Mouse (Mus musculus): Measurements from ENCODE around the gene Kif1c. TPM values are rescaled to one million over a fixed set of nuclear protein-coding genes. Genes with fewer than 3 reads are reported as not detected.

The Kif1c gene
- polyA plus RNA-seq, 1 experiment from 2014 or later = 4.5 TPM

DNA sequence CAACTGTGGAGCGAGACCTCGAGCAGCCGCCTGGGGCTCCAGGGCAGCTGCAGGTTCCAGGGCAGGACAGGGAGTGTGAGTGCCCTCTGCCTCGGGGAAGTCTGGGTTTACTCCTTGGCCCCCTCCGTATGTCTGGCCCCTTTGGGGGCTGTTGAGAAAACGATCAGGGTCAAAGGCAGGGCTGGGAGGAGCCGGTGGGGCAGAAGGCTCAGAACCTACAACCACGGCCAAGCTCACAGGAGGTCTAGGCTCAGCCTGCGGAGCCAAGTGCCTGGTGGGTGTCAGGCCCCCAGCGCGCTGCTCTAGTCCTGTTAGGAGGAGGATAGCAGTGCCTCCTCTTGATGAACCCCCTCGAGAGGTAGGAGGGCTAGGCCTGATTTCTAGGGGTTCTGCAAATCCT, 19.2 kb upstream of the Kif1c start:
- H3K9me3 ChIP-seq (replicated peaks) = no peaks in the 10 kb centered on the region
- H3K27me3 ChIP-seq (replicated peaks) = no peaks in the 10 kb centered on the region
- peaks cover 12% of the 10 kb centered on the region for H3K4me1 ChIP-seq (replicated peaks)
- no peak overlapping the region for H3K9ac ChIP-seq
- peaks cover 78% of the 10 kb centered on the region for H3K36me3 ChIP-seq
- no peak for ATAC-seq (ENCODE audit: insufficient number of reproducible peaks, low FRiP score)
- WGBS = 63% methylated on average over 12 of the region's 12 CpGs
- H3K4me2 ChIP-seq = no peak overlapping the region
- H3K27ac ChIP-seq (ENCODE audit: poor library complexity, severe bottlenecking) = no peak overlapping the region
- no peak overlapping the region for H3K4me3 ChIP-seq

DNA sequence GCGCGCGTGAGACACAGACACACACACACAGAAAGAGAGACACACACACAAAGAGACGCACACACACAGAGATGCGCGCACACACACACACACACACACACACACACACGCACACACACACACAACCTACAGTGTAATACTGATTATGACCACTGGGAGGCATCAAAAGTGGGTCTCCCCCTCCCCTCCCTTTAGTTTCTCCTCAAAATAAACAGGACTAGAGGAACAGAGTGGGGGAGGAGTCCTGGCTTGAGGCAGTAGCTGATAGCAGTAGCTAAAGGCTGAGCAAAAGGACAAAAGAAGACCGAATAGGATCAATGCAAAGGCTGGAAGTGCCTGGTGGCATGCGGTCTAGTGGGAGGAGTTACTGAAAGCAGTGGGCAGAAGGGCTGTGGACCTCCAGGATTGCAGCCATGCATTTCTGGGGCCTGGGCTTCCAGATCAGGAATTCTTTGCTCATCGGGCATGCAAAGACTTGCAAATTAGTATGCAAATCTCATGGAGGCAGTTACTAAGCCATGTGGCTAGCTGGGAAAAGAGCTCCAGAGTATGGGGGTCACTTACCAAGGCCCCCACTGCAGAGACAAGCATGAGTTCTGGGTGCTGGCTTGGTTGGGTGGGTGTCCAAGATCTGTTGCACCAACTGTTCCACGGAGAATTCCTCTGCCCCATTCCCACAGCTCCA, 18.3 kb upstream of the Kif1c start:
- peaks cover 71% of the 10 kb centered on the region for H3K36me3 ChIP-seq
- H3K9ac ChIP-seq = peak overlapping the region; percentile 28; the same call in 1 of the 2 replicates
- H3K4me2 ChIP-seq = peak overlapping the region; percentile 23; the same call in 1 of the 2 replicates
- peaks cover 15% of the 10 kb centered on the region for H3K4me1 ChIP-seq (replicated peaks)
- H3K4me3 ChIP-seq = no peak overlapping the region
- 0 out of 2 replicates have a peak, but pooled peaks have one; percentile 39 for ATAC-seq (ENCODE audit: insufficient number of reproducible peaks, low FRiP score)
- H3K9me3 ChIP-seq (replicated peaks) = no peaks in the 10 kb centered on the region
- H3K27ac ChIP-seq (ENCODE audit: poor library complexity, severe bottlenecking) = no peak overlapping the region
- H3K27me3 ChIP-seq (replicated peaks) = no peaks in the 10 kb centered on the region
- WGBS = 18% methylated on average over 11 of the region's 11 CpGs

DNA sequence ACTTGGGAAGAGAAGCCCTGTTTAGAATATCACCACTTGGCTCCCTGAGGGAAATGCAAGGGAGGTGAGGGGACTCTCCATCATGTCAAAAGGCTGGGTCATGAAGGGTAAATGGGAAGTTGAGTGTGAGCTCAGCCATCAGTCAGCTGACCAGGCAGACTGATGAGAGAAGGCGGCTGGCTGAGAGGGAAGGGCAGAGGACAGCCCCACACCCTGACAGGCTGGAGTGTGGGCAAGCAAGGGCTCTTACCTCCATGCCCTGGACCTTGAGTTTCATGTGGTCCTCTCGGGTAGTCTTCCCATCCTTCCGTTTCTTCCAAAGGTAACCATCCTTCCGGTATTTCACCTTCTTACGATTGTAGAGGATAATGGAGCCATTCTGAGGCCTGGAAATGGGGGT, 16.7 kb upstream of the Kif1c start:
- ATAC-seq (ENCODE audit: insufficient number of reproducible peaks, low FRiP score) = no peak
- Histone ChIP-seq H3K27ac (ENCODE audit: poor library complexity, severe bottlenecking) (no peak overlapping the region), H3K4me3 (no peak overlapping the region), H3K9ac (no peak overlapping the region), H3K27me3 (replicated peaks) (no peaks in the 10 kb centered on the region), H3K9me3 (replicated peaks) (no peaks in the 10 kb centered on the region), H3K4me1 (replicated peaks) (peaks cover 24% of the 10 kb centered on the region), H3K36me3 (peaks cover 64% of the 10 kb centered on the region), H3K4me2 (no peak overlapping the region)
- WGBS = 83% methylated on average over 5 of the region's 5 CpGs

DNA sequence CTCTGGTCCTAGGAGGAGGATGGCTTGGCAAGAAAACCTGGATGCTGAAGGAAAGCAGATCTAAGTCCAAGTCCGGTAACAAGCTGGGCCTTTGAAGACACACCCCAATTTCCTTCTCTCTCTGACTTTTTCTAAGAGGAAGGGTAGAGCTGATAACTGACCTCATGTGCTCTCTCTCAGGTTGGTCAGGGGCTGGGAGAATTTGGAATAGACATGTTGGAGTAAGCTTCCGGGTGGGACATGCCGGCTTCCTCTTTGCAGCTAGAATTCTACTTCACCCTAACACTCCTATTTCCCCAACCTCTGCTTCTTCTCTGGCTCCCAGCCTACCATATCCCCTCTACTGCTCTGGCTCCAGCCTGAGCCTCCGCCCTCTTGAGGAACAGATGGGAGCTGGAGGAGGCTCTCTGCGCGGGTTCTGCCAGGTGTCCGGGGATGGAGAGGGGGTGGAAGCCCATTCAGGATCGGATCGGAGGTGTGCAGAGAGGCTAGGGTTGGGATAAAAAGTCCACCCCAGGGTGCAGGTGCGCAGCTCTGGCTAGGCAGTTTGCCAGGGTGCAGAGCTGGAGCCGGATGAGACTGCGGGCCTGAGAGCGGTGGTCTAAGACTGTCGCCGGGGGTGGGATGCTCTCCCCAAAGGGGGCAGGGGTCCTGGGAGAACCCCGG, 13.3 kb upstream of the Kif1c start:
- H3K4me2 ChIP-seq = peak overlapping the region; percentile 87
- peaks cover 30% of the 10 kb centered on the region for H3K4me1 ChIP-seq (replicated peaks)
- H3K36me3 ChIP-seq = peaks cover 36% of the 10 kb centered on the region
- 3% methylated on average over 16 of the region's 16 CpGs for WGBS
- peak overlapping the region; percentile 79 for H3K27ac ChIP-seq (ENCODE audit: poor library complexity, severe bottlenecking)
- peak; percentile 44 for ATAC-seq (ENCODE audit: insufficient number of reproducible peaks, low FRiP score)
- H3K4me3 ChIP-seq = peak overlapping the region; percentile 78
- H3K9me3 ChIP-seq (replicated peaks) = no peaks in the 10 kb centered on the region
- peak overlapping the region; percentile 90 for H3K9ac ChIP-seq
- no peaks in the 10 kb centered on the region for H3K27me3 ChIP-seq (replicated peaks)

DNA sequence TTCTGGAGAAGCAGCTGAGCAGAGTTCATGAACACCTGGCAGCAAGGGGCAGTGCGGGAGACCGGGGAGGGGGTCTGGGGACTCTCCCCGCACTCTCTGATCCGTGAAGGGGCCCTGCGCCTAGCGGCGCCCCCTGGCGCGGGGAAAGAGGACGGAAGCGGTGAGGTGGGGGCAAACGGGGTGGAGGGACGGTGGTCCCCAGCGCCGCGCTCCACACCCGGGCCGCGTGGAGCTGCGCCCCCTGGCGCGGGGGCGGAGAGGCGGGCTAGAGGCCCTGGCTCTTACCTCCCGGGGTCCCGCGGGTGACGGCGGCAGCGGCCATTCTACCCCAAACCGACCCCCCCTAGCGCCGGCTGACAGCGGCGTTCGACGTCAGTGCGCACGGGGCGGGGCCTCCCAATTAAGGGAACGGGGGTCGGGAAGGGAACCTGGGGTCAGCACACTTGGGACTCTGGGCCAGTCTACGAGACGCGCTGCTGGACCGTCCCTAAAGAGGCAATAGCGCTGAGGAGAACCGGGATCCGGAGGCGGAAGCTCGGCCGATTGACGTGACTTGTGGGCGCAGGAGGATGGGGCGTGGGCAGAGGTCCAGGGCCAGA, 12.6 kb upstream of the Kif1c start, which contains the start of gene Camta2:
Gene Camta2, minus strand, starts transcription at position 505 of the 599 bp plus-strand sequence.
- peak within 1 kb of the TSS; percentile 79 for H3K27ac ChIP-seq (ENCODE audit: poor library complexity, severe bottlenecking)
- H3K4me3 ChIP-seq = peak within 1 kb of the TSS; percentile 78
- peaks cover 29% of the 10 kb centered on the region for H3K36me3 ChIP-seq
- peak; percentile 84 for ATAC-seq (ENCODE audit: insufficient number of reproducible peaks, low FRiP score)
- peak within 1 kb of the TSS; percentile 90 for H3K9ac ChIP-seq
- no peaks in the 10 kb centered on the region for H3K27me3 ChIP-seq (replicated peaks)
- under 1% methylated on average over 55 of the region's 55 CpGs for WGBS
- peaks cover 25% of the 10 kb centered on the region for H3K4me1 ChIP-seq (replicated peaks)
- peak within 1 kb of the TSS; percentile 87 for H3K4me2 ChIP-seq
- no peaks in the 10 kb centered on the region for H3K9me3 ChIP-seq (replicated peaks)

DNA sequence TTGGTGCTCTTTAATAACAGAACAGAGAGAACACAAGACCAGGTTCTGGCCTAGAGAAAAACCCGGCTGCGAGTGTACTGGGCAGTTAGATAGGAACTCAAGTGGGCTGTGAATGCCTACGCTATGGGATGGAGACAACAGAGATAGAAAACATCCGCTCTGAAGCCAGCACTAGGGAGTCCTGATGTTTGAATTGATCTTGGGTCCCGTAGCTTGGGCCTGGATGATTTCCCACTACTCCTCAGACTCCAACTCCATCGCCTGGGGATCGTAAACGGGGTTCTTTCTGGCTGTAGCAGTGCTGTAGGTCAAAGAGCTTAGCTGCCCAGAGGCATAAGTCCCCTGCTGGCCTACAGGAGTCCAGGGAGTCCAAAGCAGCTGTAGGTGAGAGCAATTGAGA, 12.0 kb upstream of the Kif1c start:
- peak overlapping the region; percentile 78 for H3K4me3 ChIP-seq
- H3K4me2 ChIP-seq = peak overlapping the region; percentile 87
- no peaks in the 10 kb centered on the region for H3K27me3 ChIP-seq (replicated peaks)
- peak overlapping the region; percentile 79 for H3K27ac ChIP-seq (ENCODE audit: poor library complexity, severe bottlenecking)
- peak overlapping the region; percentile 90 for H3K9ac ChIP-seq
- peaks cover 25% of the 10 kb centered on the region for H3K4me1 ChIP-seq (replicated peaks)
- H3K36me3 ChIP-seq = peaks cover 23% of the 10 kb centered on the region
- no peaks in the 10 kb centered on the region for H3K9me3 ChIP-seq (replicated peaks)
- WGBS = 13% methylated on average over 8 of the region's 8 CpGs
- ATAC-seq (ENCODE audit: insufficient number of reproducible peaks, low FRiP score) = no peak

DNA sequence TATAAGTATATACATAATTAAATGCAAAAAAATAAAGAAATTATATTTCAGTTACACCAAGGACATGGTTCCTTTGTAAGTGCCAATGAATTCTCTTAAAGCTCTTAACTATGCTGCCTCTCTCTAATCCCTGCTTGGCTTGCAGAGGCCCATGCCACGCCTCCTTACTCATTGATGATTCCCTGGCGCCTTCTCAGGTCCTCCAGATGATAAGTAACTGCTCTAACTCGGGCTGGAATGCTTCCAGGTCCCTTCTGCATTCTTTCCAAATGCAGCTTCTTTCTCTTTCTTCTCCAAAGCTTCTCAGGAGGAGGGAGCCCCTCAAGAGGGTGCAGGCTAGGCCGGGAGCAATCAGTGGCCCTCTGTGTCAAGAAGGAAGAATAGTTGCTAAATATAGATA, 10.8 kb upstream of the Kif1c start:
- Histone ChIP-seq H3K4me3 (no peak overlapping the region), H3K4me2 (no peak overlapping the region), H3K9me3 (replicated peaks) (no peaks in the 10 kb centered on the region), H3K9ac (no peak overlapping the region), H3K36me3 (peaks cover 12% of the 10 kb centered on the region), H3K27me3 (replicated peaks) (no peaks in the 10 kb centered on the region), H3K4me1 (replicated peaks) (peaks cover 25% of the 10 kb centered on the region), H3K27ac (ENCODE audit: poor library complexity, severe bottlenecking) (no peak overlapping the region)
- no peak for ATAC-seq (ENCODE audit: insufficient number of reproducible peaks, low FRiP score)
- WGBS = 34% methylated on average over 4 of the region's 4 CpGs

DNA sequence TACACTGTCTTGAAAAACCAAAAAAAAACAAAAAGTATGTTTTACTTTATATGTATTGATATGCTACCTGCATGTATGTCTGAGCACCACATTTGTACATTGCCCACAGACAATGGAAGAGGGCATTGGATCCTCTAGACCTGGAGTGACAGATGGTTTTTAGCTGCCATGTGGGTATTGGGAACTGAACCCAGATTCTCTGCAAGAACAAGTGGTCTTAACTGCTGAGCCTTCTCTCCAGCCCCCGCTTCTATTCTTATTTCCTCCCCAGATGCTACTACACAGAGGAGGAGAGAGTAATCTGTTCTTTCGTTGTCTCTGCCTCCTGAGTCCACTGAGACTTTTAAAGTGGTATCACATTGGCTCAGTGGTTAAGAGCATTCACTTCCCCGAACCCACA, 6.8 kb upstream of the Kif1c start:
- ATAC-seq (ENCODE audit: insufficient number of reproducible peaks, low FRiP score) = no peak
- Histone ChIP-seq H3K9ac (no peak overlapping the region), H3K4me2 (no peak overlapping the region), H3K4me3 (no peak overlapping the region), H3K27ac (ENCODE audit: poor library complexity, severe bottlenecking) (no peak overlapping the region), H3K36me3 (no peaks in the 10 kb centered on the region), H3K9me3 (replicated peaks) (no peaks in the 10 kb centered on the region), H3K4me1 (replicated peaks) (peaks cover 12% of the 10 kb centered on the region), H3K27me3 (replicated peaks) (no peaks in the 10 kb centered on the region)
- WGBS = 54% methylated on average over 3 of the region's 3 CpGs

DNA sequence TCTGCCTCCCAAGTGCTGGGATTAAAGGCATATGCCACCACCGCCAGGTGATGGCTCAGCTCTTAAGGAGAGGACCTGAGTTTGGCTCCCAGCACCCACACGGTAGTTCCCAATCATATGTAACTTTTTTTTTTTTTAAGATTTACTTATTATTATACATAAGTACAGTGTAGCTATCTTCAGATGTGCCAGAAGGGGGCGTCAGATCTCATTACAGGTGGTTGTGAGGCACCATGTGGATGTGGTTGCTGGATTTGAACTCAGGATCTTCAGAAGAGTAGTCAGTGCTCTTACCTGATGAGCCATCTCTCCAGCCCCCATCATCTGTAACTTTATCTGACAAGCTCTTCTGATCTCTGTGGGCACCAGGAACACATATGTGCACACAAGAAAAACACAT, 3.0 kb upstream of the Kif1c start:
- no peak for ATAC-seq (ENCODE audit: insufficient number of reproducible peaks, low FRiP score)
- Histone ChIP-seq H3K27ac (ENCODE audit: poor library complexity, severe bottlenecking) (no peak overlapping the region), H3K4me2 (no peak overlapping the region), H3K36me3 (no peaks in the 10 kb centered on the region), H3K4me3 (no peak overlapping the region), H3K4me1 (replicated peaks) (peaks cover 16% of the 10 kb centered on the region), H3K9me3 (replicated peaks) (no peaks in the 10 kb centered on the region), H3K27me3 (replicated peaks) (no peaks in the 10 kb centered on the region), H3K9ac (no peak overlapping the region)
- WGBS = 66% methylated on average over 3 of the region's 3 CpGs

DNA sequence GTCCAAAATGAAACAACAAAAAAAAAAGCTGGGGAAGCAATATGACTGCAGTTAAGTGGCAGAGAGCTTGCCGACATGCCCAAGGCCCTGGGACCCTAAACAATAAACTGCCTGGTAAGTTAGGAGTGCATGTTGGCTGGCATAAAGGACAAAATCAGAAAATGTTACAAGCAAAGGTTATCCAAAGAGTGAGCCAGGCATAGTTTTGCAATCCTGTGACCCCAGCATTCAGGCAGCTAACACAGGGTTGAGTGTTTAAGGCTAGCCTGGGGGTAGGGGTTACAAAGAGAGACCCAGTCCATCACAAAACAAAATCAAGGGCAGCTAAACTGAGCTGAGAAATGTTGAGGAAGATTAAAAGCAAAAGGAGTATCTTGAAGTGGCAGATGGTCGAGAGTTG, 1.3 kb upstream of the Kif1c start:
- Histone ChIP-seq H3K4me3 (0 out of 2 replicates have a peak overlapping the region, but pooled peaks have one; percentile 84), H3K27ac (ENCODE audit: poor library complexity, severe bottlenecking) (no peak overlapping the region), H3K9ac (peak overlapping the region; percentile 95), H3K4me2 (no peak overlapping the region), H3K36me3 (peaks cover 10% of the 10 kb centered on the region), H3K27me3 (replicated peaks) (no peaks in the 10 kb centered on the region), H3K9me3 (replicated peaks) (no peaks in the 10 kb centered on the region), H3K4me1 (replicated peaks) (peaks cover 29% of the 10 kb centered on the region)
- WGBS = 78% methylated on average over 2 of the region's 2 CpGs
- ATAC-seq (ENCODE audit: insufficient number of reproducible peaks, low FRiP score) = no peak

DNA sequence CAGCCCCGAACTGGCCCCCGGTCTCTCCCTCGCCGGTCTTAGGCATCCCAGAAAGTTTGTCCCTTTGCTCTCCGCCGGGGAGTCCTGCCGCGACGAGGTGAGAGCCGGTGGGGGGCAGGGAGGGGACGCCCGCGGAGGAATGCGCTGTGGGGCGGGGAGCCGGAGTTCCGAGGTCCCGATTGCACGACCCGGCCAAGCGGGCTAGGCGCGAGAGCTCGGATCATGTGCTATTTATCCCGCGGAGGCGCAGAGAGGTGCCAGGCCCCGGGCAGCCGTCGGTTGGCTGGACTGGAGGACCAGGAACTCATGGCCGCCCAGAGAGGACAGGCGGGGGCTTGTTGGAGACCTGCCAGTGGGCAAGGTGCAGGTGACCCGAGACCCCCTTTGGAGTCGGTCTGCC, 265 bp downstream of the Kif1c start:
- peaks cover 29% of the 10 kb centered on the region for H3K4me1 ChIP-seq (replicated peaks)
- H3K4me2 ChIP-seq = peak overlapping the region; percentile 89
- H3K9ac ChIP-seq = peak overlapping the region; percentile 95
- H3K36me3 ChIP-seq = peaks cover 26% of the 10 kb centered on the region
- 0% methylated on average over 34 of the region's 34 CpGs for WGBS
- H3K27me3 ChIP-seq (replicated peaks) = no peaks in the 10 kb centered on the region
- H3K27ac ChIP-seq (ENCODE audit: poor library complexity, severe bottlenecking) = peak overlapping the region; percentile 95
- H3K9me3 ChIP-seq (replicated peaks) = no peaks in the 10 kb centered on the region
- H3K4me3 ChIP-seq = peak overlapping the region; percentile 84
- peak; percentile 47 for ATAC-seq (ENCODE audit: insufficient number of reproducible peaks, low FRiP score)
